Mouse (Mus musculus) G1E (cell line): ENCODE data around the gene Rab8a.

ENCODE experiments used
- CTCF ChIP-seq: IDR thresholded peaks from 2 replicates; pipeline ENCODE4 v1.5.1; 2012; ENCODE audit warnings: low read depth, low read length, inconsistent platforms, mixed read lengths
- GATA1 ChIP-seq: IDR thresholded peaks from 2 replicates; pipeline ENCODE4 v1.6.1; 2012; ENCODE audit warnings: borderline replicate concordance, low read length, inconsistent platforms, mixed read lengths

GRCm38 (mm10) chr8:72153382-72153781, 7.6 kb upstream of the Rab8a start:
- TF ChIP-seq GATA1 (no peak), CTCF (no peak)
